Mouse (Mus musculus) mature B cell (primary cell): ENCODE data around the gene Atl3.
"Not testable (repeated sequence)": the region's sequence is repeated elsewhere in the genome, so short reads cannot be mapped to it uniquely, and the experiment has no call there.

Experiments used
- in situ Hi-C: fragments of 300-500 bp; cut with MboI; formaldehyde crosslinking; loops from 2 replicates; pipeline ENCODE4 v1.14.3; 2019

Gene Atl3

GRCm38 (mm10) chr19:7493352-7494186, at the start of gene Atl3:
Gene Atl3, plus strand, starts transcription at chr19:7494040.
- in situ Hi-C loops, result no loop called here

GRCm38 (mm10) chr19:7445105-7445504, 48.7 kb upstream of the Atl3 start:
- in situ Hi-C loops, result no loop called here

GRCm38 (mm10) chr19:7445596-7445995, 48.2 kb upstream of the Atl3 start:
- in situ Hi-C loops, result no loop called here

GRCm38 (mm10) chr19:7456803-7457202, 37.0 kb upstream of the Atl3 start:
- in situ Hi-C loops, result no loop called here

GRCm38 (mm10) chr19:7458901-7459300, 34.9 kb upstream of the Atl3 start:
- in situ Hi-C loops, result no loop called here

- in situ Hi-C loops, result no loop called here
These were observed 34.5 kb upstream of the Atl3 start for GRCm38 (mm10) chr19:7459370-7459769.

GRCm38 (mm10) chr19:7467915-7468314, 25.9 kb upstream of the Atl3 start:
- in situ Hi-C loops, result no loop called here

- in situ Hi-C loops, result no loop called here
These were observed 23.2 kb upstream of the Atl3 start for GRCm38 (mm10) chr19:7470643-7471042.

- in situ Hi-C loops, result no loop called here
These were observed 14.0 kb upstream of the Atl3 start for GRCm38 (mm10) chr19:7479751-7480248.

- in situ Hi-C loops, result no loop called here
These were observed 12.1 kb upstream of the Atl3 start for GRCm38 (mm10) chr19:7481541-7482265.

- in situ Hi-C loops, result no loop called here
These were observed 11.6 kb upstream of the Atl3 start for GRCm38 (mm10) chr19:7482266-7482598.

- in situ Hi-C loops, result no loop called here
These were observed 11.0 kb upstream of the Atl3 start, which contains the start of gene Rtn3 for GRCm38 (mm10) chr19:7482599-7483511. Gene Rtn3, minus strand, starts transcription at chr19:7483281.

- in situ Hi-C loops, result no loop called here
These were observed 10.3 kb upstream of the Atl3 start for GRCm38 (mm10) chr19:7483512-7483882.

GRCm38 (mm10) chr19:7484076-7484475, 9.8 kb upstream of the Atl3 start:
- in situ Hi-C loops, result no loop called here

GRCm38 (mm10) chr19:7487680-7488079, 6.2 kb upstream of the Atl3 start:
- in situ Hi-C loops, result no loop called here

- in situ Hi-C loops, result no loop called here
These were observed 1.9 kb upstream of the Atl3 start for GRCm38 (mm10) chr19:7491960-7492359.

GRCm38 (mm10) chr19:7492682-7493081, 1.2 kb upstream of the Atl3 start:
- in situ Hi-C loops, result no loop called here

GRCm38 (mm10) chr19:7494187-7495015, 561 bp downstream of the Atl3 start:
- in situ Hi-C loops, result no loop called here

- in situ Hi-C loops, result no loop called here
These were observed 1.6 kb downstream of the Atl3 start for GRCm38 (mm10) chr19:7495221-7496038.

GRCm38 (mm10) chr19:7496070-7496469, 2.2 kb downstream of the Atl3 start:
- in situ Hi-C loops, result not testable (repeated sequence)
